In the genomic region with DNA sequence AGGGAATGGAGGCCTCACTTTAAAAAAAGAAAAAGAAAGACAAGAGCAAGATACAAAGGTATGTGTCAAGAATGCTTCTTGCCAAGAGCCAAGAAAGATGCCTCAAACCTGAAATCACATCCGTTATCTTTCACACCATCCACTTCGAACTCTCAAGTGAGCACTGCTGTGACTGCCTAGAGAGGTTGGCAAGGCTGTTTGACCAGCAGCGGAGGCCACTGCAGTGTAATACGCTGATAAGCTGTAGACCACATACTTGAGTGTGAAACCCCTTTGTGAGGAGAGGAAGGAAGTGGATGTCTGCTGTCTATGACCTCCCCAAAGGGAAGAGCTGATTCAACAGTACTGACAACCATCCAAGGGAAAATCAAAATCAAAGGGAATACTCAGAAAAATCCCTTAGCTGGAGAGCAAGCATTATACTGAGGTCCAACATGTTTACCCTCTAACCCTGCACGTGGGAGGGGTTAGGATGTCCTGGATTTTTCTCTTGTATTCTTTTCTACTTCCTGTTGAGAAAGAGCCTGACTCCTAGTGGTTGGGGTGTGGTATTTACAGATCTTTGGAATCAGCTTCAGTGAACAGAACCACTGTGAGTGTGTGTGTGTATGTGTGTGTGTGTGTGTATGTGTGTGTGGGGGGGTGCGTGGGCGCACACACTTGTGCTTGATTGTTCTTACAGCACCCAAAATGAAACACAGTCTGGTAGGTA, we compare ENCODE assay signal across 10 mouse cellular contexts.
DNase-seq lines count a peak whose midpoint lies in the region; ATAC-seq and TF ChIP-seq lines count a peak whose summit lies in the region.
"Had no signal": no experiment of that assay in that cellular context is flagged by ENCODE, and none has a peak within 500 bp of the region (broad histone marks: within the 10 kb centered on the region; RNA-seq: fewer than 3 reads in every experiment).

No protein-coding gene starts in this region.

- ATAC-seq in common myeloid progenitor, adult 5-6 weeks (replicated peaks; ENCODE audit: low read depth, poor library complexity, severe bottlenecking): peak; percentile 90
- peak; percentile 60 for ATAC-seq in megakaryocyte-erythroid progenitor cell, adult 5-6 weeks (replicated peaks; ENCODE audit: low FRiP score, low TSS enrichment, poor library complexity, severe bottlenecking)
- ATAC-seq in cerebellum, adult (ENCODE audit: insufficient number of reproducible peaks, low FRiP score, low TSS enrichment): no peak

- no peak for DNase-seq in left cerebral cortex, adult 2 months (ENCODE audit: extremely low spot score in 1 of 2, low spot score in 2 of 2)
- no peak for DNase-seq in left cerebral cortex, postnatal 36 days (ENCODE audit: low spot score in 2 of 2)
- peak; percentile 15 for DNase-seq in MEL-GATA-1-ER (ENCODE audit: extremely low read depth, low read depth)
- DNase-seq in adrenal gland, postnatal 4 days (ENCODE audit: low spot score in 2 of 2): no peak
- DNase-seq: cerebellum, adult 9-11 months had no signal

- H3K27ac ChIP-seq in left cerebral cortex, adult 2 months: no peak overlapping the region
- H3K27ac ChIP-seq: hindbrain, embryonic 13.5 days had no signal

- peak; percentile 41 for TF ChIP-seq CTCF in left cerebral cortex, adult 2 months (IDR thresholded peaks at IDR 0.05)

- intact Hi-C loops in left cerebral cortex, adult 2 months (cut with DNase I): loop anchor here (5.0 kb wide), 1 partner anchor 114 kb away; no protein-coding TSS in a partner anchor
- intact Hi-C loops in left cerebral cortex, postnatal 36 days (cut with DNase I): no loop called here

- no peak overlapping the region for H3K4me3 ChIP-seq in left cerebral cortex, adult 2 months
- H3K4me3 ChIP-seq: hindbrain, embryonic 13.5 days; megakaryocyte, embryonic 14.5 days had no signal
